Mouse (Mus musculus): ENCODE measurements around the gene Uba7. TPM values are rescaled to one million over a fixed set of nuclear protein-coding genes. Genes with fewer than 3 reads are reported as not detected.

Uba7 gene
- total and polyA plus RNA-seq, 3 experiments, result 18.1 to 44.1 TPM; not detected in 1

- Histone ChIP-seq H3K4me1 (ENCODE audit: control insufficient read depth in 1 of 2, insufficient read depth in 2 of 2, low read length in 2 of 2) (peaks cover 5 to 15% of the 10 kb centered on the region in 2 experiments), H3K36me3 (ENCODE audit: control insufficient read depth in 1 of 2, insufficient read depth in 2 of 2, low read length in 2 of 2) (peaks cover 0 to 8% of the 10 kb centered on the region in 2 experiments; a peak in 2 of 4 replicates), H3K27me3 (ENCODE audit: control insufficient read depth in 1 of 2, insufficient read depth in 2 of 2, low read length in 2 of 2) (no peaks in the 10 kb centered on the region), H3K27ac (ENCODE audit: control insufficient read depth, low read depth, low read length) (no peak within 1 kb of the TSS), H3K9ac (ENCODE audit: control insufficient read depth, low read depth, low read length, poor library complexity, severe bottlenecking) (no peak within 1 kb of the TSS), H3K9me3 (replicated peaks; ENCODE audit: insufficient read depth, low read length) (no peaks in the 10 kb centered on the region), H3K79me2 (ENCODE audit: control insufficient read depth, insufficient read depth, low read length, poor library complexity) (no peaks in the 10 kb centered on the region), H3K4me3 (ENCODE audit: control insufficient read depth in 1 of 2, insufficient read depth in 1 of 2, low read depth in 2 of 2, low read length in 2 of 2) (no peak within 1 kb of the TSS)
- no peak for TF ChIP-seq TCF12 (IDR thresholded peaks at IDR 0.05; ENCODE audit: low read depth, low read length)
- no peak for TF ChIP-seq UBTF (IDR thresholded peaks at IDR 0.05; ENCODE audit: borderline replicate concordance, insufficient read depth, low read depth, low read length)
- TF ChIP-seq KAT2A (conservative IDR thresholded peaks at IDR 0.05; ENCODE audit: low read depth, low read length), result no peak
- no peak for TF ChIP-seq RAD21 (IDR thresholded peaks at IDR 0.05; ENCODE audit: low read depth, low read length)
- TF ChIP-seq JUND (IDR thresholded peaks at IDR 0.05; ENCODE audit: low read depth, low read length), result no peak
- TF ChIP-seq ELF1 (IDR thresholded peaks at IDR 0.05; ENCODE audit: low read depth, low read length), result no peak
- TF ChIP-seq E2F4 (IDR thresholded peaks at IDR 0.05; ENCODE audit: borderline replicate concordance, low read depth, low read length), result no peak
- no peak for TF ChIP-seq SMC3 (IDR thresholded peaks at IDR 0.05; ENCODE audit: low read depth, low read length)
- no peak for TF ChIP-seq CHD2 (IDR thresholded peaks at IDR 0.05; ENCODE audit: low read length)
- no peak for TF ChIP-seq TBP (IDR thresholded peaks at IDR 0.05; ENCODE audit: low read depth, low read length)
- no peak for TF ChIP-seq POLR2AphosphoS5 (IDR thresholded peaks at IDR 0.05; ENCODE audit: borderline replicate concordance, low read depth, low read length)
- no peak for TF ChIP-seq CTCF (IDR thresholded peaks at IDR 0.05 in 2 of 3, conservative IDR thresholded peaks at IDR 0.05 in 1 of 3; ENCODE audit: control insufficient read depth in 1 of 3, insufficient read depth in 1 of 3, low read depth in 2 of 3, low read length in 3 of 3, poor library complexity in 1 of 3, severe bottlenecking in 1 of 3)
- TF ChIP-seq ZKSCAN1 (IDR thresholded peaks at IDR 0.05; ENCODE audit: low read depth, low read length), result no peak
- TF ChIP-seq USF1 (IDR thresholded peaks at IDR 0.05; ENCODE audit: low read depth, low read length), result no peak
- TF ChIP-seq ZNF384 (IDR thresholded peaks at IDR 0.05; ENCODE audit: low read depth, low read length), result no peak
- DNase-seq (ENCODE audit: low read depth, low spot score), result no peak
Measured at GRCm38 (mm10) chr9:107992197-107992596, 16.9 kb downstream of the Uba7 start, which contains the start of gene Cdhr4. Gene Cdhr4, plus strand, starts transcription at chr9:107992497.

GRCm38 (mm10) chr9:107993013-107993412 lies 17.7 kb downstream of the Uba7 start:
- H3K9me3 ChIP-seq (replicated peaks; ENCODE audit: insufficient read depth, low read length), result no peaks in the 10 kb centered on the region
- H3K4me1 ChIP-seq (ENCODE audit: control insufficient read depth in 1 of 2, insufficient read depth in 2 of 2, low read length in 2 of 2), result peaks cover 5 to 15% of the 10 kb centered on the region in 2 experiments
- H3K4me3 ChIP-seq (ENCODE audit: control insufficient read depth in 1 of 2, insufficient read depth in 1 of 2, low read depth in 2 of 2, low read length in 2 of 2), result no peak overlapping the region
- H3K9ac ChIP-seq (ENCODE audit: control insufficient read depth, low read depth, low read length, poor library complexity, severe bottlenecking), result no peak overlapping the region
- TF ChIP-seq CTCF (IDR thresholded peaks at IDR 0.05 in 2 of 3, conservative IDR thresholded peaks at IDR 0.05 in 1 of 3; ENCODE audit: control insufficient read depth in 1 of 3, insufficient read depth in 1 of 3, low read depth in 2 of 3, low read length in 3 of 3, poor library complexity in 1 of 3, severe bottlenecking in 1 of 3) (no peak), UBTF (IDR thresholded peaks at IDR 0.05; ENCODE audit: borderline replicate concordance, insufficient read depth, low read depth, low read length) (no peak), MAX (IDR thresholded peaks at IDR 0.05; ENCODE audit: low read length) (no peak), MAZ (IDR thresholded peaks at IDR 0.05; ENCODE audit: low read depth, low read length) (no peak), USF1 (IDR thresholded peaks at IDR 0.05; ENCODE audit: low read depth, low read length) (no peak)
- no peaks in the 10 kb centered on the region for H3K27me3 ChIP-seq (ENCODE audit: control insufficient read depth in 1 of 2, insufficient read depth in 2 of 2, low read length in 2 of 2)
- no peaks in the 10 kb centered on the region for H3K79me2 ChIP-seq (ENCODE audit: control insufficient read depth, insufficient read depth, low read length, poor library complexity)
- no peak overlapping the region for H3K27ac ChIP-seq (ENCODE audit: control insufficient read depth, low read depth, low read length)
- peaks cover 0 to 8% of the 10 kb centered on the region in 2 experiments; a peak in 2 of 4 replicates for H3K36me3 ChIP-seq (ENCODE audit: control insufficient read depth in 1 of 2, insufficient read depth in 2 of 2, low read length in 2 of 2)
- no peak for DNase-seq (ENCODE audit: low read depth, low spot score)

Measured in MEL (cell line).